Mouse (Mus musculus) heart, embryonic 10.5 days (tissue): ENCODE data around the gene Slc6a2. TPM values are rescaled to one million over a fixed set of nuclear protein-coding genes. Genes with fewer than 3 reads are reported as not detected.

Experiments
- DNase-seq: peaks from one replicate; pipeline ENCODE4 v3.0.0-alpha.2; 2017; ENCODE audit warnings: low spot score
- H3K27ac ChIP-seq: fragments of 300-500 bp; sonication (generic); 2 replicates; pipeline ENCODE4 v1.5.1; 2016; ENCODE audit warnings: mild to moderate bottlenecking
- H3K27me3 ChIP-seq: fragments of 300-500 bp; sonication (generic); 2 replicates; pipeline ENCODE4 v1.6.1; 2016; ENCODE audit warnings: mild to moderate bottlenecking; ENCODE audit not compliant: poor library complexity, insufficient read depth, severe bottlenecking
- H3K36me3 ChIP-seq: fragments of 300-500 bp; sonication (generic); 2 replicates; pipeline ENCODE4 v1.6.1; 2016; ENCODE audit warnings: mild to moderate bottlenecking, moderate library complexity
- H3K4me1 ChIP-seq: fragments of 300-500 bp; sonication (generic); 2 replicates; pipeline ENCODE4 v1.6.1; 2016; ENCODE audit warnings: mild to moderate bottlenecking
- H3K4me3 ChIP-seq: fragments of 300-500 bp; sonication (generic); 2 replicates; pipeline ENCODE4 v1.5.1; 2016; ENCODE audit warnings: mild to moderate bottlenecking, moderate library complexity
- H3K9me3 ChIP-seq: fragments of 300-500 bp; sonication (generic); 2 replicates; pipeline ENCODE4 v1.6.1; 2016; ENCODE audit warnings: mild to moderate bottlenecking, moderate library complexity
- WGBS: fragments of 180-500 bp; shearing (Covaris S2); methylation state at CpG from one replicate; pipeline ENCODE4 v1.1.7; 2016; 5-methylcytosine and 5-hydroxymethylcytosine counted together
- polyA plus RNA-seq: library from polyadenylated mRNA; unstranded; fragments of >200 nt; fragmentation: Nextera tagmentation; extraction: Ambion mirVana; gene quantifications from 2 replicates; pipeline ENCODE4 v1.2.1, GENCODE M21; 2016

Gene Slc6a2
- polyA plus RNA-seq = 0.05 and 0.11 TPM in 2 replicates

- peak within 1 kb of the TSS; percentile 63 for H3K4me3 ChIP-seq
- no peaks in the 10 kb centered on the region for H3K9me3 ChIP-seq
- 0 out of 2 replicates have a peak within 1 kb of the TSS, but pooled peaks have one; percentile 12 for H3K27ac ChIP-seq
- WGBS = 62% methylated on average over 10 of the region's 10 CpGs
- DNase-seq = no peak
- peaks cover 17% of the 10 kb centered on the region for H3K4me1 ChIP-seq
- no peaks in the 10 kb centered on the region for H3K36me3 ChIP-seq
- H3K27me3 ChIP-seq = peaks cover 89% of the 10 kb centered on the region
Observed at GRCm38 (mm10) chr8:92959779-92960178, at the start of gene Slc6a2. TSS of gene Slc6a2 (plus strand) at chr8:92960079.

GRCm38 (mm10) chr8:92911477-92911876 lies 48.4 kb upstream of the Slc6a2 start:
- no peaks in the 10 kb centered on the region for H3K9me3 ChIP-seq
- WGBS = 81% methylated on average over 3 of the region's 3 CpGs
- no peaks in the 10 kb centered on the region for H3K27me3 ChIP-seq
- H3K36me3 ChIP-seq = no peaks in the 10 kb centered on the region
- H3K4me1 ChIP-seq = no peaks in the 10 kb centered on the region
- H3K4me3 ChIP-seq = no peak overlapping the region
- H3K27ac ChIP-seq = no peak overlapping the region
- no peak for DNase-seq

GRCm38 (mm10) chr8:92913396-92913795 lies 46.5 kb upstream of the Slc6a2 start:
- no peaks in the 10 kb centered on the region for H3K27me3 ChIP-seq
- WGBS = 78% methylated on average over 7 of the region's 7 CpGs

GRCm38 (mm10) chr8:92916082-92916481 lies 43.8 kb upstream of the Slc6a2 start:
- H3K36me3 ChIP-seq = no peaks in the 10 kb centered on the region
- WGBS = 84% methylated on average over 3 of the region's 3 CpGs

More at GRCm38 (mm10) chr8:92913396-92913795, 46.5 kb upstream of the Slc6a2 start:
- H3K27ac ChIP-seq = no peak overlapping the region
- H3K4me3 ChIP-seq = no peak overlapping the region
- DNase-seq = no peak
- H3K36me3 ChIP-seq = no peaks in the 10 kb centered on the region
- no peaks in the 10 kb centered on the region for H3K4me1 ChIP-seq
- H3K9me3 ChIP-seq = no peaks in the 10 kb centered on the region

GRCm38 (mm10) chr8:92921768-92922167 lies 38.1 kb upstream of the Slc6a2 start:
- no peak for DNase-seq
- no peaks in the 10 kb centered on the region for H3K9me3 ChIP-seq
- no peaks in the 10 kb centered on the region for H3K4me1 ChIP-seq
- H3K27me3 ChIP-seq = no peaks in the 10 kb centered on the region
- no peak overlapping the region for H3K27ac ChIP-seq
- no peaks in the 10 kb centered on the region for H3K36me3 ChIP-seq
- WGBS = 90% methylated on average over 3 of the region's 3 CpGs
- H3K4me3 ChIP-seq = no peak overlapping the region

More at GRCm38 (mm10) chr8:92916082-92916481, 43.8 kb upstream of the Slc6a2 start:
- H3K9me3 ChIP-seq = no peaks in the 10 kb centered on the region
- H3K4me3 ChIP-seq = no peak overlapping the region
- no peak for DNase-seq
- H3K27me3 ChIP-seq = no peaks in the 10 kb centered on the region
- no peak overlapping the region for H3K27ac ChIP-seq
- H3K4me1 ChIP-seq = no peaks in the 10 kb centered on the region

GRCm38 (mm10) chr8:92928986-92929385 lies 30.9 kb upstream of the Slc6a2 start:
- no peak for DNase-seq
- 78% methylated on average over 4 of the region's 4 CpGs for WGBS

GRCm38 (mm10) chr8:92938056-92938455 lies 21.8 kb upstream of the Slc6a2 start:
- Histone ChIP-seq H3K36me3 (no peaks in the 10 kb centered on the region), H3K9me3 (no peaks in the 10 kb centered on the region), H3K4me3 (no peak overlapping the region), H3K27me3 (peaks cover 5% of the 10 kb centered on the region; the same call in 1 of the 2 replicates), H3K27ac (no peak overlapping the region), H3K4me1 (no peaks in the 10 kb centered on the region)
- DNase-seq = no peak
- 75% methylated on average over 4 of the region's 4 CpGs for WGBS

More at GRCm38 (mm10) chr8:92928986-92929385, 30.9 kb upstream of the Slc6a2 start:
- H3K9me3 ChIP-seq = no peaks in the 10 kb centered on the region
- no peak overlapping the region for H3K27ac ChIP-seq
- no peaks in the 10 kb centered on the region for H3K36me3 ChIP-seq
- no peaks in the 10 kb centered on the region for H3K4me1 ChIP-seq
- no peaks in the 10 kb centered on the region for H3K27me3 ChIP-seq
- H3K4me3 ChIP-seq = no peak overlapping the region

- DNase-seq = no peak
- peaks cover 19% of the 10 kb centered on the region; the same call in 1 of the 2 replicates for H3K27me3 ChIP-seq
- no peak overlapping the region for H3K4me3 ChIP-seq
- no peak overlapping the region for H3K27ac ChIP-seq
- WGBS = 86% methylated on average over 4 of the region's 4 CpGs
- no peaks in the 10 kb centered on the region for H3K4me1 ChIP-seq
- H3K9me3 ChIP-seq = no peaks in the 10 kb centered on the region
- H3K36me3 ChIP-seq = no peaks in the 10 kb centered on the region
Observed at GRCm38 (mm10) chr8:92949071-92949470, 10.8 kb upstream of the Slc6a2 start.

GRCm38 (mm10) chr8:92950639-92951371 lies 9.1 kb upstream of the Slc6a2 start:
- H3K4me3 ChIP-seq = no peak overlapping the region
- no peak for DNase-seq
- H3K4me1 ChIP-seq = no peaks in the 10 kb centered on the region
- H3K27me3 ChIP-seq = peaks cover 23% of the 10 kb centered on the region; the same call in 1 of the 2 replicates
- WGBS = 78% methylated on average over 12 of the region's 12 CpGs
- no peak overlapping the region for H3K27ac ChIP-seq
- H3K9me3 ChIP-seq = no peaks in the 10 kb centered on the region
- H3K36me3 ChIP-seq = no peaks in the 10 kb centered on the region

- WGBS = 85% methylated on average over 5 of the region's 5 CpGs
- no peak for DNase-seq
- Histone ChIP-seq H3K4me3 (no peak overlapping the region), H3K27me3 (peaks cover 49% of the 10 kb centered on the region), H3K4me1 (no peaks in the 10 kb centered on the region), H3K27ac (no peak overlapping the region), H3K9me3 (no peaks in the 10 kb centered on the region), H3K36me3 (no peaks in the 10 kb centered on the region)
Observed at GRCm38 (mm10) chr8:92954044-92954443, 5.8 kb upstream of the Slc6a2 start.

GRCm38 (mm10) chr8:92960451-92960911 lies 602 bp downstream of the Slc6a2 start:
- Histone ChIP-seq H3K9me3 (no peaks in the 10 kb centered on the region), H3K27ac (0 out of 2 replicates have a peak overlapping the region, but pooled peaks have one; percentile 12), H3K27me3 (peaks cover 90% of the 10 kb centered on the region), H3K4me1 (peaks cover 17% of the 10 kb centered on the region), H3K36me3 (no peaks in the 10 kb centered on the region), H3K4me3 (peak overlapping the region; percentile 63)
- 1% methylated on average over 42 of the region's 42 CpGs for WGBS
- DNase-seq = no peak

GRCm38 (mm10) chr8:92961088-92961487 lies 1.2 kb downstream of the Slc6a2 start:
- DNase-seq = no peak
- Histone ChIP-seq H3K36me3 (no peaks in the 10 kb centered on the region), H3K4me1 (peaks cover 17% of the 10 kb centered on the region), H3K9me3 (no peaks in the 10 kb centered on the region), H3K4me3 (peak overlapping the region; percentile 63), H3K27me3 (peaks cover 89% of the 10 kb centered on the region), H3K27ac (no peak overlapping the region)
- 3% methylated on average over 25 of the region's 25 CpGs for WGBS

GRCm38 (mm10) chr8:92964556-92964955 lies 4.7 kb downstream of the Slc6a2 start:
- no peak overlapping the region for H3K4me3 ChIP-seq
- no peaks in the 10 kb centered on the region for H3K36me3 ChIP-seq
- DNase-seq = no peak
- no peaks in the 10 kb centered on the region for H3K9me3 ChIP-seq
- H3K27me3 ChIP-seq = peaks cover 58% of the 10 kb centered on the region
- no peak overlapping the region for H3K27ac ChIP-seq
- WGBS = 73% methylated on average over 2 of the region's 2 CpGs
- H3K4me1 ChIP-seq = peaks cover 17% of the 10 kb centered on the region
